Mouse (Mus musculus): ENCODE results near the gene Cdc42.

- TF ChIP-seq CTCF (IDR thresholded peaks at IDR 0.05; ENCODE audit: low read depth) (no peak), EP300 (IDR thresholded peaks at IDR 0.05; ENCODE audit: low read depth) (no peak)
Measured at GRCm38 (mm10) chr4:137379713-137380255, 22.3 kb upstream of the Cdc42 start.

All from liver, embryonic 14.5 days (tissue).